Comparison of ENCODE assay signal across 11 mouse cellular contexts in the genomic region with DNA sequence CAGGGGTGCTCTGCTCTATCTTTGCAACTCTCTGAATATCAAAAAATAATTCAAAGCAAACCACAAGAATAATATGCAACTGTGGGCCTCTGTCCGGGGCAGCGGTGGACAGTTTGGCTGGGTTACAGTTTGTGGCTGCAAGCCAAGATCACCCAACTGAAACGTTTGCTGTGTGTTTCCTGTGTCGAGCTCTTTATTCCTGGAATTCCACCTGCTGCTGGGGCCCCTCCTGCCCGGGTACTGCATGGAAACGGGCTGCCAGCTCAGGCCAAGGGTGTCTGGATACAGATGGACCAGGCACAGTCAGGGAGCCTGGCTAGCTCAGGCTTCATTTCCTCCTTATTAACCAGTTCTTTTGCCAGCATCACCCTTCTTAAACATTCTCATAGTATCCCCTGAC.
DNase-seq lines count a peak whose midpoint lies in the region; ATAC-seq lines count a peak whose summit lies in the region.
"Had no signal": no experiment of that assay in that cellular context is flagged by ENCODE, and none has a peak within 500 bp of the region (broad histone marks: within the 10 kb centered on the region; RNA-seq: fewer than 3 reads in every experiment).

No protein-coding gene starts in this region.

- H3K36me3 ChIP-seq in heart, embryonic 14.5 days (ENCODE audit: control insufficient read depth, insufficient read depth, low read length), result no peaks in the 10 kb centered on the region
- H3K36me3 ChIP-seq in heart, embryonic 11.5 days (ENCODE audit: control insufficient read depth, insufficient read depth, low read length), result no peaks in the 10 kb centered on the region
- H3K36me3 ChIP-seq: limb, embryonic 13.5 days; neural tube, embryonic 13.5 days had no signal

- peak overlapping the region; percentile 13; the same call in 1 of the 2 replicates for H3K9ac ChIP-seq in heart, embryonic 14.5 days (ENCODE audit: low read length)
- H3K9ac ChIP-seq in heart, embryonic 11.5 days (ENCODE audit: low read depth, low read length), result no peak overlapping the region
- H3K9ac ChIP-seq: limb, embryonic 13.5 days; neural tube, embryonic 13.5 days had no signal

- peak overlapping the region in 1 of 2 experiments; percentile 31; a peak in 1 of 4 replicates for H3K27ac ChIP-seq in heart, embryonic 14.5 days (replicated peaks in 1 of 2; ENCODE audit: control insufficient read depth in 1 of 2, insufficient read depth in 1 of 2, low read depth in 2 of 2, low read length in 2 of 2)
- no peak overlapping the region for H3K27ac ChIP-seq in heart, embryonic 11.5 days (ENCODE audit: low read depth, low read length)
- H3K27ac ChIP-seq: limb, embryonic 13.5 days; neural tube, embryonic 13.5 days had no signal

- peak; percentile 53 for DNase-seq in adrenal gland, postnatal 10 days
- no peak for DNase-seq in adrenal gland, adult 2 months
- peak; percentile 76 to 78 for DNase-seq in cerebellum, postnatal 25 days
- DNase-seq in kidney, postnatal 10 days, result peak; percentile 80
- no peak for DNase-seq in left cerebral cortex, adult 9 months (ENCODE audit: low spot score in 2 of 2)

- H3K9me3 ChIP-seq in heart, embryonic 14.5 days (ENCODE audit: control insufficient read depth, low read length), result no peaks in the 10 kb centered on the region
- no peaks in the 10 kb centered on the region for H3K9me3 ChIP-seq in heart, embryonic 11.5 days (replicated peaks; ENCODE audit: control insufficient read depth, low read length)
- H3K9me3 ChIP-seq: limb, embryonic 13.5 days; neural tube, embryonic 13.5 days had no signal

- no peaks in the 10 kb centered on the region for H3K27me3 ChIP-seq in heart, embryonic 14.5 days (ENCODE audit: control insufficient read depth, insufficient read depth, low read length)
- no peaks in the 10 kb centered on the region for H3K27me3 ChIP-seq in heart, embryonic 11.5 days (ENCODE audit: control insufficient read depth, insufficient read depth, low read length)
- H3K27me3 ChIP-seq: limb, embryonic 13.5 days had no signal

- 2% methylated on average over 6 of the region's 6 CpGs for WGBS in heart, embryonic 14.5 days
- 34% methylated on average over 6 of the region's 6 CpGs for WGBS in heart, embryonic 11.5 days (ENCODE audit: insufficient replicate concordance)

- peaks cover 10 to 20% of the 10 kb centered on the region in 2 experiments for H3K4me1 ChIP-seq in heart, embryonic 14.5 days (ENCODE audit: control insufficient read depth in 2 of 2, insufficient read depth in 2 of 2, low read length in 2 of 2)
- H3K4me1 ChIP-seq in heart, embryonic 11.5 days (ENCODE audit: control insufficient read depth, insufficient read depth, low read length), result peaks cover 11% of the 10 kb centered on the region

- no peak overlapping the region for H3K4me3 ChIP-seq in heart, embryonic 14.5 days (ENCODE audit: control insufficient read depth in 1 of 2, insufficient read depth in 1 of 2, low read depth in 1 of 2, low read length in 2 of 2)
- no peak overlapping the region for H3K4me3 ChIP-seq in heart, embryonic 11.5 days (ENCODE audit: low read depth, low read length)
- H3K4me3 ChIP-seq: erythroblast, embryonic 14.5 days; limb, embryonic 13.5 days; neural tube, embryonic 13.5 days had no signal

- ATAC-seq in heart, embryonic 14.5 days (ENCODE audit: insufficient number of reproducible peaks, insufficient read depth, low FRiP score, low read depth), result no peak; the same call in 1 of the 2 replicates
- no peak for ATAC-seq in heart, embryonic 11.5 days (replicated peaks; ENCODE audit: insufficient number of reproducible peaks, low FRiP score, low TSS enrichment)
- no peak for ATAC-seq in megakaryocyte progenitor cell, adult 5-6 weeks (replicated peaks; ENCODE audit: poor library complexity)

- peak overlapping the region; percentile 21; the same call in 1 of the 2 replicates for H3K4me2 ChIP-seq in heart, embryonic 14.5 days (ENCODE audit: low read length)
- no peak overlapping the region for H3K4me2 ChIP-seq in heart, embryonic 11.5 days
- H3K4me2 ChIP-seq: limb, embryonic 13.5 days; neural tube, embryonic 13.5 days had no signal

Comparison
In these comparisons a context has a peak if more than half of its experiments do, and no peak if none do; other contexts are left out.
1. DNase-seq: peak in adrenal gland, postnatal 10 days (single experiment), cerebellum, postnatal 25 days (2 of 2) and kidney, postnatal 10 days (single experiment); none in adrenal gland, adult 2 months (single experiment) and left cerebral cortex, adult 9 months (0 of 2).